Mouse (Mus musculus) heart, postnatal 36 days (tissue): ENCODE results near the gene Adgrl2. TPM values are rescaled to one million over a fixed set of nuclear protein-coding genes. Genes with fewer than 3 reads are reported as not detected.
A peak's percentile ranks its signal among the peaks of the same experiment; 100 is the strongest.

ENCODE experiments used
- DNase-seq, 2 experiments: peaks; one replicate each; pipeline ENCODE4 v3.0.0; 2021 to 2022
- intact Hi-C: fragments of 180-260 bp; cut with DNase I; formaldehyde crosslinking; loops from one replicate; pipeline ENCODE4 v1.15.1; 2025
- total RNA-seq, 2 experiments: library from RNA; stranded (reverse); gene quantifications; 2 replicates each; pipeline ENCODE4 v1.2.3; 2021

Adgrl2 gene
- total RNA-seq: 10 to 100 TPM; 51.6 to 56.1 TPM

DNA sequence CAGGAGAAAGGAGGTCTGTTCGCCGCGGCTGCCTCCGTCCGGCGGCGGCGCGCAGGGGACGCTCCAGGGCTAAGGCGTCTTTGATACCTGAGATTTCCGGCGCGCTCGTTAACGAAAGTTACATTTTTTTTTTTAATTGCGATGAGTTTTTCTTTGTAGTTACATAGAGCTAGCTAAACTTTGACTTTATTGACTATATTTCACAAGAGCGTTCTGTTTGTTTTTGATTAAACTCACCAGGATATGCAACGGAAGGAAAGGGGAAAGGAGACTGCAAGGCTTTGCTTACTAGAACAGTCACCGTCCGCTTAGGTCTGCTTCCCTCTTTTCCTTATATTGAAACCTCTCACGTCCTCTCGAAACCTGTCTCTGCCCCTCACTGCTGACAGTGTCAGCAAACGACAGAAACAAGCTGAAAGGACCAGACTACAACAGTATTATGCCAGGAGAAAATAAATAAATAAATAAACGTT lies at the start of gene Adgrl2:
TSS of gene Adgrl2 (minus strand) at position 25 of the 473 bp plus-strand sequence.
- DNase-seq: peak in 1 of 2 experiments; percentile 18
- intact Hi-C loops: loop anchor here (2.0 to 5.0 kb wide), 2 partner anchors 48 to 227 kb away; no protein-coding TSS in a partner anchor

DNA sequence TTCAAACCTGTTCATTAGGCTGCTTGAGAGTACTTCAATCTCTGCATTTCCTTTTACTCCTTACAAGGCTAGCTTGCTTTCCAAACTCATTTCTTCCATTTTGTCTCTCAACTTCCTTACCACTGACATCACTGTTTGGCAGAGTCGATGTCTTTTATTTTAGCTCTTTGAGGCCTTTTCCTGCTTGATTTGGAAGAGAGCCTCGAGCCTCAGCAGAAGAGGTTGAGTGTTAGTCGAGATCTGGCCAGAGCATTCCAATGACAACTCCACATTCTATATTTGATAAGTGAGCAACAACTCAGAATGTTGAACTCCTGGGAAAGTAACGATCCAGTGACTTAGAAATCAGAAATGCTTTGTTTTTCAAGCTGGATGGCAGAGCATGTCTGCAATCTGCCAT lies 48.4 kb upstream of the Adgrl2 start:
- intact Hi-C loops: loop anchor here (2.0 to 5.0 kb wide), 4 partner anchors 48 to 314 kb away; partner anchors contain the start of gene Adgrl2
- DNase-seq: peak in 1 of 2 experiments; percentile 24

DNA sequence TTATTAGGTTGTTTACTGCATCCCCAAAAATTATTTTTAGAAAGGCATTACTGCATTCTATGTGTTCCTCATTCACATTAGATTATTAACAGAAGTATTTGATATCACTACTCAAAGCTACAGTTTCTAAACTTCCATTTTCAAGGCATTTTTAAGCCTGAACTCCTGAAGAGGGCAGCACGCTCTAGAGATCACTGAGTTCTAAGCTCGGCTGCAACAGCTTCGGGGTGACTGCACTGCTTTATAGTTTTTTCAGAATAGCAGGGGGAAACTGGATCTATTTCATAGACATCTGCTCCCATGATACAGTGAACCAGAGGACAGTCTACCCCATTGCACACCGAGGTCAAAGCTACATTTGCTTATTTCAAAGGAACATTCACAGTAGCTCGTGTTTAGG lies 29.6 kb upstream of the Adgrl2 start:
- intact Hi-C loops: no loop called here
- DNase-seq: no peak

DNA sequence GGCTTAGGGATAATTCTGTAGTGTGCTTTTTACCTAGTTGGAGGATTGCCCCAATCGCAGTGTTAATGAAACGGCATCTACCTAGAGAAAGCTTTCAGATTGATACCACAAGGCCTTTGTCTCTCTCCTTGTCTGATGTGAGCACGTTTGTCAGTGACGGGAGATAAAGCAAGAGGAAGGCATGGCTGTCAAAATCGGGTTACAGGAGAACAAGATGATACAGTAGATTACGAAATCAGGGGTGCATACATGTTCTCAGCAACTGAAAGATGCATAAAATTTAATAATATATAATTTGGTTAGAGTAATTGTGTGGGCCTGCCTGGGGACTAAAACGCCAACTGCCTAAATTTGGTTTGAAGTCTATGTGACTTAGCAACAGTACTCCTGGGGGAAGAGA lies 19.0 kb upstream of the Adgrl2 start:
- DNase-seq: no peak
- intact Hi-C loops: no loop called here

DNA sequence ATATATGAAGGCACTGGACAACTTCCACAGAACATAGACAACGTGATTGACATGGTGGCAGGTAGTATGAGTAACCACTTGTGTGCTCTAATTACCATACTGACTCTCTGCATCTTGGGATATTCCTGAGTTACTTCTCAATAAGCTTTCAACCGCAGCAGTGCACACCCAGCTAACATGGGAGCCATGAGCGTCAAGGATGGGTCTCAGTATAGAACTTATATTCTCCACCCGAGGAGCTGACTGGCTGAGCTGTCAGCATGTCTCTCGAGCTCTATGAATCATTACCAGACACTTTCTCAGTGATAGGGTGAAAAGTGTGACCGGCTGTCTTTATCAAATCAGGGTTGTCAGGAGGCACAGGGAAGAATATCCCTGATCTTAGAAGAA lies 18.3 kb upstream of the Adgrl2 start:
- intact Hi-C loops: no loop called here

DNA sequence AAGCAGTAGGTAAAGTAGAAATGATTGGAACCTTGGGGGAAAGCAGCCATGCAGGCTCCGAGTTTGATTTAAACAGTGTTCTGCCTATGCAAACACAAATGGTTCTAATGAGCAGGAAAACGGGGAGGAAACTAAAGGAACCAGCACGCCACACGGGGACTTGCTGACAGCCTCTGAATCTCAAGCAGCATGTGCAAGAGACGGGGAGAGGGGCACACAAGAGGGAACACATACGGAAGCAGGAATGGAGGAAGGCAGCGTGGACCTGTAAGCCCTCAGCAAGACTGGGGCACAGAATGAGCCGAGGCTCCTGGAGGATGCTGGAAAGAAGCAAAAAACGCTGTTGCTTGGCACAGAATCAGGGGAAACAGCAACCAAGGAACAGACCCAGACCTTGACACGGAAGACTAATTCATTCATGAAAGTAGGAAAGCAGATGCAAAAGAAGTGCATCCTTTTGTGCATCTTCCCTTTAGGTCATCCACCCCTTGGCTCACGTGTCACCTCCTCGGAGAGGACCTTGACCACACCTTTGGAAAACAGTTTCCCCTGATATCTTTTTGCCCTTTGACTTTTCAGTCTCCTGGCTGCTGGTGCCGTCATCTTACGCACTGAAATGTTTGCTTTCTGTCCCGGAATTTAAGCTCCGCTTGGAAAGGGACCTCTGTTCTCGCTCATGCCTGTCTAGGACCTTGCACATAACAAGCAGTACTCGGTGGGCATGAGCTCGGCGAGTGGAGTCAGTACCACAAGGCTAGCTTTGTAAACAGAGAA lies 17.7 kb upstream of the Adgrl2 start:
- intact Hi-C loops: no loop called here
- DNase-seq: no peak

More for the DNA sequence above, 18.3 kb upstream of the Adgrl2 start:
- no peak for DNase-seq

DNA sequence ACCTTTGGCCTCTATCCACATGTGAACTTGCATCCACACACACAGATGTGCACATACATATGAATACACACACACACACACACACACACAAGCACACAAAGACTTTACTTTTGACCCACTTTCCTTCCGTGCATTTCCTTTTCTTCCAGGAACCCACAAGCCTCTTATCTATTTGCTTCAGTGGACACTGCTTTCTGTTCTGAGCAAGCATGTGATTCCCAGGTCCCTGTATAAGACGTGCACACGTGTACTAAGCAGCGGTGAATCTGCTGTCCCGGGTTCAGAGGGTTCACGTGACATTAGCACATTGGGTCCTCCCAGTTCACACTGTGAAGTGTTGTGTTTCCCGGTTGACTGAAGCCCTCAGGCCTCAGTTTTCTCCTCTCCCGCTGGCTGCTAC lies 11.0 kb upstream of the Adgrl2 start:
- no peak for DNase-seq
- intact Hi-C loops: no loop called here

DNA sequence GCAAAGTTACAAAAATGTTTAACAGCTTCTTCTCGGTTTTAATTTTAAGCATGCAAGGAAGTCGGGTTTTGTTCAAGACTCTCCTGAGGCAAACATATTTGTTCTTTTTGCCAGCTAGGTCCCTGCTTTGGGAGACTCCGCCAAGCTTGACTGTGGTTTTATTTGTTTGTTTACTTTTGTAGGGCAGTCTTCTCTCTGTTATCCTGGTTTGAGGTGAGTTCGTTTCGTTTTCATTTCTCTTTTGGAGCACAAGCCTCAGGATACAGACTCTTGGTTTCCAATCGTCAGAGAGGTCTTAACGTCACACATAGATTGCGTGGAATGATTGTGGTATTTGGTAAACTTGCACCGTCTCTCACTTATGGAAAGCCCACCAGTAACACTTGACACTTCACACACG lies 8.3 kb upstream of the Adgrl2 start:
- intact Hi-C loops: no loop called here
- DNase-seq: no peak

DNA sequence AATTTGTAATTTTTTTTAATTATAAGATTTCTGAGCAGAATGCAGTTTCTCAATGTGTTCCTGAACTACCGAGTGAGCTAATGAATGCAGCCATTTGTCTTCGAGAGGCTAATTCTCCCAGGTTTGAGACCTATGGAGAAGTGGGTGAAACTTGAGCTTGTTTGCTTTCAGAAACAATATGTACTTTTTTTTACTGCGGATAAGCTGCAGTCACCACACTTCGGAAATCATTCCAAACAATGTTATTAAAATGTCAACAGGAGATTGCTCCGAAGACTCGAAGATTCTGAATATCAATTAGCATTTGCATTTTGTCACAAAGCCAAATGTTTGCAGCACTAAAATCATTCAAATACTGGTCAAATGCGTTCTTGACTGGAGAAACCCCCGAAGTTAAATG lies 701 bp upstream of the Adgrl2 start:
- DNase-seq: no peak
- intact Hi-C loops: loop anchor here (2.0 to 5.0 kb wide), 2 partner anchors 48 to 226 kb away; no protein-coding TSS in a partner anchor

DNA sequence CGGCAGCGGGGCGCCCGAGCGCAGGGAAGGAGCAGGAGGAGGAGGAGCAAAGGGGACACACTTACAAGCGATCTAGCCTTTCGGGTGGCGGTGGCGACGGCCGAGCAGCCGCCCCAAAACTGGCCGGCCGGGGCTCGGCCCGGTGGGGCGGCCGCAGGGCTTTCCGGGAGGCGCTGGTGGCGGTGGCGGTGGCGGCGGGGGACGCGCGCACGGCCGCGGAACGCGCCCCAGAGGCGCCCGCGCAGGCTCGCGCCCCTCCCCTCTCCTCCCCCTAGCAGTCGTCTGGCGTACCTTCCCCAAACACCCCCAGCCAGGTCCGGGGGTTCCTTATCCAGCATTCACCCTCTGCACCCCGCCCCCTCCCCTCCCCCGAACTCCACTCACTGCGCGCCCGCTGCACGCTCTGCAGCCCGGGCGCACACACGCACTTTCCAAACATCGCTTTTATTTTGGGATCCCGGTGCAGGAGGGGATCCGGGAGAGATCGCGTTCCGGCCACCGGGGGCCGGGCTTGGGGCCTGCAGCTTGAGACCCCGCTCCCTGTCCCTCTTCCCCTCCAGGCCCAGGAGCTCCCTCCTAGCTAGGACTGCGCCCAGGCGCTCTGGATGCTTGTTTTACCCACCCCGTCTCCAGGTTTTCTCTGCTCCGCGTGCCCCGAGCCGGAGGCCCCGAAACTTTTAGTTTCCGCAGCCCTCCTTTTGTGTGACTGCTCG lies 381 bp downstream of the Adgrl2 start:
- DNase-seq: peak; percentile 66 to 78
- intact Hi-C loops: loop anchor here (1.0 to 10.0 kb wide), 9 partner anchors 49 to 648 kb away; no protein-coding TSS in a partner anchor

DNA sequence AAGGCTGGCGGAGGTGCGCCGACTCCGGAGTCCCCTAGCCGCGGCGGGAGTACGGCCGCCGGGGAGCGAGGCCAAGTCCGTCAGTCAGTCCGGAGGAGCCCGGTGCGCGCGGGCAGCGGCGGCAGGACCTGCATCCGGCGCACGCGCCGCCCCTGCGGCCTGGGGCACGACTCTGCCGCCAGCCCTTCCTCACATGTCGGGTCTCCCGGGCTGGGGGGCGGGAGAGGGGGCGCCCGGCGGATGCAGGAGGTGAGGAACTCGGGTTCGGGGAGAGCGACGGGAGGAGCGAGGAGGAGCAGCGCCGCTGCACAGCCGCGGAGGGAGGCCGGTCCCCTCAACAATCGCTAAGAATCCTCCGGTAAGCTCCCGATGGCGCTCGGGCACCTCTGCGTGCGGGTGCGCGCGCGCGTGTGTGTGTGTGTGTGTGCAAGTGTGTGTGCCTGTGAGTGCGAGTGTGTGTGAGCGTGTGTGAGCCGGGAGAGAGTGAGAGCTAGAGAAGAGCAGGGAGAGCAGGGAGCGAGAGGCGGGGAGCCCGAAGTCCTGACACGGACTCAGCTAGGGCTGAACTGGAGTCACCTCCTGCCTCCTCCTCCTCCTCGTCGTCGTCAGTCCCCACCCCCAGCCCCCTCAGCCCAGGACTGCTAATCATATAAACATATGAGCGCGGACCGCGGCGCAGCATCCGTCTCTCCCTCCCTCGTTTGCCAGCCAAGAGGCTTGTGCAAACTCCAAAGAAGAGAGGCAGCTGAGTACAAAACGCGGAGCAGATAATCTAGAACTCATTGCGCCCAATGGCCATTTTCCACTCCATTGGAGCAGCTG lies 1.1 kb downstream of the Adgrl2 start:
- peak; percentile 87 to 88 for DNase-seq
- intact Hi-C loops: loop anchor here (1.0 to 10.0 kb wide), 7 partner anchors 82 to 647 kb away; no protein-coding TSS in a partner anchor

DNA sequence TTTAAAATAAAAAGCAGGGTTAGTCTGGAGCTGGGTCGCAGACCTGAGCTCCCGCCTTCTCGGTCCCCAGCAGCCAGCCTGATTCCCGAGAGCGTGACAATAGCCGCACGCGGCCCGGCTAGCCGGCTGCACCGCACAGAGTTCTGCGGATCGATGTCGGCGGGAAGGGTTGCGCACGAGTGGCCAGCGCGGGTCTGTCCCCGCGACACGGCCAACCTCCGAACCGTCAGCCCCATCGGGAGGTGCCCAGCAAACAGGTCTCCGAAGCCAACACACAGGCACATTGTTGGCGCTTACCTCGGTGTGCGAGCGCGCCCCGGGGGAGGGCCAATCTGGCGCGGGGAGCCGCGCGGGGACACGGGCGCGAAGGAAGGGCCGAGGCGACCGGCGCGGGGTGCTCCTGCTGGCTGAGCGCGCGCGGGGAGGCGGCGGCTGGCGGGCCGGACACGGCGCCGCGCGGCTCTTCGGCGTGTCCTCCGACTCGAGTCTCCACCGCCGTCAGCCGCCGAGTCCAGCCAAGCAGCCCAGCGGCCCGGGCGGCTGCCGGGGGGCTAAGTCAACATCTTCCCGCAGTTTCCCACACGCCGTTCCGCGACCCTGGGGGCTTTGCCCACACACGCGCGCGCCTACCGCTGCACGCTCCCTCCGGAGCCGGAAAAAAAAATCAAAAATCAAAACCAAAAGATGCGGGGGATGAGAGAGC lies 1.9 kb downstream of the Adgrl2 start:
- peak; percentile 64 for DNase-seq
- intact Hi-C loops: loop anchor here (2.0 to 10.0 kb wide), 6 partner anchors 81 to 646 kb away; no protein-coding TSS in a partner anchor

DNA sequence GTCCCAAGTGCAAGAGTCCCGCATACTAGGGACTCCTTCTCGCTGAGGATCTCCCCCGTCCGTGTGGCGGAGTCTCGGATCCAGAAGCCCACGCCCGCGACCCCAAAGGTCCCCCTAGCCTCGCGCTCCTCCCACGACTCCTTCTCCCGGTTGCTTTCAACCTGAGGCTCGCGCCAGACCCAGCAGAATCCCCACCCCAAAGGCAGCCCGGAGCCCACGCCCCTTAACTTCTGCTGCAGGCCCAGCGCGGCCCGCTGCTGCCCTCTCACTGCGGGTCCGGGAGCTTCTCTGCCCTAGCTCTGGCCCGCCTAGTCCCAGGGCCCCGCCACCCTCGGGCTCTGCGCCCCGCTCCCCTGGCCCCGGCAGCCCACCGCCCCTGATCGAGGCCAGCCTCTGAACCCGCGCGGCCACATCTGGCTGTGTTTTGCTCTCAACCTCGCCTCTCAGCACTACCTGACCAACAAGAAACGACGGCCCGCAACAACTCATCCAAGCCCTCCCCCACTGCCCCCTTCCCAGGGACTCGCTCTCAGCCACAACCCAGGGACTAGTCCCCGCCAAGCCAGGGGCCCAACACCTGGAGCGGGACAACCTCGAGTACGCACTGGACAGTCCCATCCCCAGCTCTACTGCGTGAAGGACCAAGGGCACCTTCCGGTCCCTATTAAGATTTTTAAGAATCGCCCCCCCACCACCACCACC lies 2.6 kb downstream of the Adgrl2 start:
- intact Hi-C loops: loop anchor here (2.0 to 10.0 kb wide), 7 partner anchors 80 to 645 kb away; no protein-coding TSS in a partner anchor
- peak; percentile 80 to 84 for DNase-seq

DNA sequence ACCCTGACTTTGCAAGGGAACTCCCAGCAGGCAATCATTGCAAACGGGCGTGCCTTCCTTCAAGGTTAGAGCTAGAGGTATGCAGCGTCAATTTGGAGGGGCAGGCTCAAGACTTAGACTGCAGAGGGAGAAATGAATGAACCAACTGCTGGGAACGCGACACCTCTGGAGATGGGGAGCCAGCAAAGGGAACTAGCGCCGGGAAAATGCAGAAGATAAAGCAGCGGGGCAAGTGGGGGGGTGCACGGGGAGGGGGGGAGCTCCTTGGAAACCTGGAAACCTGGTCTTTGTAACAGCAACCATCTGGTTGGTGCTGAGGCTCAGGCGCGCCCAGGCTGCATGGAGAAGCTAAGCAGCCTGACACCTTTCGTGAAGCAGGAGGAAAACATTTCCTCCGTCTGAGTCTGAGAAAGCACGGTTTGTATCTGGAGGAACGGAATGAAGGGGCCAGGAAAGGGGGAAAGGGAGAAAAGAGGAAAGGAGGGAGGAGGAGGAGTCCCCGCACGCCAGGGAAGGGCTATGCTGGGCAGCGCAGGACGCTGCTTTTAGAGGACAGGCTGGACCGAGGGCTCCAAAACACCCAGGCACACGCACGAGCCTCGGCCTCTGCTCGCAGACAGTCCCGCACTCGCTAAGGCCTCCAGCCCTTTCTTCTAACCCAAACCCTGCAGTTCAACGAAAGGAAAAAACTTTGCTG lies 3.3 kb downstream of the Adgrl2 start:
- intact Hi-C loops: loop anchor here (2.0 to 10.0 kb wide), 6 partner anchors 80 to 645 kb away; no protein-coding TSS in a partner anchor
- no peak for DNase-seq

DNA sequence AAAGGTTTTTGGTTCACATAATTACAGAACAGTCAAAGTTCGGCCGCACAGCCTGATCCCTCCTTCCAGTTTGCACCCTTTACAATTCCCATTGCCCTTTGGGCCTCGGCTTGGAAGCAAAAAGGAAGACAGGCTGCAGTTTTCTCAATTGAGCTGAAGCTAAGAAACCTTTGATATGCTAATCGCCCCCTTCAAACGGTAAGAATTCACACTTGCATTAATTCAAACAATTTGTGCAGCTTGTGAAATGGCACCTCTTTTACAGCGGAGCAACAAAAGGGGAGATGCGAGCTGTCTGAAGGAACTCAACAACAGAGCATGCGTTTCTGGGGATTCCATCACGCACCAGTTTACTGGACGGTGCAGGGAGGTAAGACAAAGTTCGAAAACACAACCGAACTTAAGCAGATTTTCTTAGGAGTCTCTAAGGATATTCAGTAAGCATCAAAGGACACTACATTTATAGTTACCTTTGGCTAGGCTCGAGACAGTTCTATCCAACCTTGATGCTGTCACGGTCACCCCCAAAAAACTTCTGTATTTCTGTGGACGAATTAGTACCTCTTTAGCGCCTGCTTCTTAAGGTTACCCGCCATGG lies 4.0 kb downstream of the Adgrl2 start:
- DNase-seq: no peak
- intact Hi-C loops: loop anchor here (2.0 to 10.0 kb wide), 6 partner anchors 79 to 644 kb away; no protein-coding TSS in a partner anchor

DNA sequence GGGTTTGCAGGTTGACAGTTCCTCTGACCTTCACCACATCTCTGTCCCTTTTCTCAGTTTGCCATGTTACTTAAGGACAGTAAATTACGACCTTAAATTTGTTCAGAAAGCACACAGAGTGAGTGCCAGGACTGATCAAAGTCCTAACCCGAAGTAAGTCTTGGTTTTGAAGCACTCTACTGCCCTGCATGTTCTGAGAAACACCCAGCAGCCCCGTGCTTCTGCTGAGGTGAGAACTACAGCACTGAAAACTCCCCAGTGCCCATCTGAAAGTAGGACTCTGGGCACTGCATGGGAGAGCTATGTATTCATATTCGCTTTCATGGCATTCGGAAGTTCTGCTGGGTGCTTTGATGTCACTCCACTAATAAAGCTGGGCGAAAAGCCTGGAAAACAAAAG lies 6.0 kb downstream of the Adgrl2 start:
- no peak for DNase-seq
- intact Hi-C loops: loop anchor here (10.0 kb wide), 2 partner anchors 310 to 550 kb away; no protein-coding TSS in a partner anchor

DNA sequence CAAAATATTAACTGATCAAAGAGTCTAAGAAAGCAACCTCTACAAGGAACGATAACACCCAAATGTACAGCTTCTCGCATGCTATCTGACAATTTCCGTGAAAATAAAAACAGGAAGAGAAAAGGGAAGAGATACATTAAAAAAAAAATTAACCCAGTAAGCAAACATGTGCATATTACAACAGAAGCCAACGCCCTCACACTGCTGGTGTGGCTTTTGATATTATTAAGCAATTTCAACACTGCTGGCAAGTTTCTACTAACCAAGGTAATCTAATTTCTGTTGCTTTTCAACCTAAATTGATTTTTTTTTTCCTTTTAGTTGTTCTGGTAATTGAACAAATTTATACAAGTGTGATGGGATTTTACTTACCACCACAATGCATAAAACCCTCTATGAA lies 8.0 kb downstream of the Adgrl2 start:
- no peak for DNase-seq
- intact Hi-C loops: loop anchor here (10.0 kb wide), 2 partner anchors 308 to 548 kb away; no protein-coding TSS in a partner anchor

DNA sequence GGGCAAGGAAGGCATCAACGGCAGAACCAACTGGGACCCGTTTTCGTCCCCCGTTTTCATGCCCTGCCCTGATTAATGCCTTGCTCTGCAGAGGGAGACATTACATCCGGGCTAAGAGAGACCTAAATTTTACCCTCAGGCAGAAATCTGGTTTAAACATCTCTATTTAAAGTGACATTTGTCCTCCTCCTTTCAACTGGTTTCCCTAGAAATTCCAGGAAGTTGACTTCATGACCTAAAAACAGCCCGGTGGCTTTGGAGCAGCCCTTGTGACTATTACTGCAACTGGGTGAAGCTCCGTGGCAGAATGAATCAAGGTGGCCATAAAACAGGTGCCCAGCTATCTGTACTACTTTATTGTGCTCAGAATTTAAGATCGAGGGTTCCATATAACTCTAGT lies 8.6 kb downstream of the Adgrl2 start:
- intact Hi-C loops: loop anchor here (10.0 kb wide), 2 partner anchors 307 to 547 kb away; no protein-coding TSS in a partner anchor
- DNase-seq: no peak
